Mouse (Mus musculus): Measurements from ENCODE around the gene Nr6a1.

GRCm38 (mm10) chr2:38974171-38974570 is 46.7 kb upstream of the Nr6a1 start:
- no peak for TF ChIP-seq CTCF (IDR thresholded peaks at IDR 0.05; ENCODE audit: control insufficient read depth, insufficient read depth, low read length)
- TF ChIP-seq POLR2A (IDR thresholded peaks at IDR 0.05; ENCODE audit: borderline replicate concordance, control insufficient read depth, low read depth, low read length) = no peak
